Mouse (Mus musculus): ENCODE measurements around the gene Frmd4a. TPM values are rescaled to one million over a fixed set of nuclear protein-coding genes. Genes with fewer than 3 reads are reported as not detected.

Frmd4a gene
- polyA plus RNA-seq, 1 experiment = 29.6 TPM

GRCm38 (mm10) chr2:4593433-4593832 lies 575.9 kb downstream of the Frmd4a start:
- TF ChIP-seq GATA1 (IDR thresholded peaks at IDR 0.05; ENCODE audit: low read length) = no peak

DNA sequence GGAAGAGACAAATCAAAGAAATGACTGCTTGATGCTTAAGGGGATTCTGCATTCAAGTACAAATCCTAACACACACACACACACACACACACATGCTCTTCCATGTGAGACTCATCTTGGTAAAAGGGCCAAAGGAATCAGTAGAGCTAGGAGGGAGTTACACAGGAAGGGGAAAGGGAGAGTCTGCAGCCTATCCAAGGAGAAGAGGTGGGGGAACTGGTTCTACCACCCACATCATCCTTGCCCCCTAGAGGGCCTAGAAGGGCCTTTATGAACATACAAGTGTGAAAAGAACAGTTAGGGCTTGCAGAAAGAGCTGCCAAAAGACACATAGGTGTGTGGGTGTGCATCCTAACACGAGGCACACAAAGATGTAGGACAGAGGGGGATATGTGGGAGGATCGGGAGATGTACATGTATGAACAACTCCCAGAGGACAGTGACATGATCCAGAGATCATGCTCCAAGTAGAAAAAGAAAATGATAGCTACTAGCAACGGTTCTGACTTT lies 576.4 kb downstream of the Frmd4a start:
- TF ChIP-seq GATA1 (IDR thresholded peaks at IDR 0.05; ENCODE audit: low read length) = no peak

GRCm38 (mm10) chr2:4596992-4597391 lies 579.5 kb downstream of the Frmd4a start:
- TF ChIP-seq GATA1 (IDR thresholded peaks at IDR 0.05; ENCODE audit: low read length) = no peak

GRCm38 (mm10) chr2:4601034-4601890 lies 583.7 kb downstream of the Frmd4a start:
- TF ChIP-seq GATA1 (IDR thresholded peaks at IDR 0.05; ENCODE audit: low read length) = no peak

- no peak for TF ChIP-seq GATA1 (IDR thresholded peaks at IDR 0.05; ENCODE audit: low read length)
Measured at GRCm38 (mm10) chr2:4603361-4603945, 585.9 kb downstream of the Frmd4a start.

- no peak for TF ChIP-seq GATA1 (IDR thresholded peaks at IDR 0.05; ENCODE audit: low read length)
Measured at GRCm38 (mm10) chr2:4606559-4606958, 589.0 kb downstream of the Frmd4a start.

GRCm38 (mm10) chr2:4608253-4608652 lies 590.7 kb downstream of the Frmd4a start:
- no peak for TF ChIP-seq GATA1 (IDR thresholded peaks at IDR 0.05; ENCODE audit: low read length)

GRCm38 (mm10) chr2:4609433-4609832 lies 591.9 kb downstream of the Frmd4a start:
- TF ChIP-seq GATA1 (IDR thresholded peaks at IDR 0.05; ENCODE audit: low read length) = no peak

DNA sequence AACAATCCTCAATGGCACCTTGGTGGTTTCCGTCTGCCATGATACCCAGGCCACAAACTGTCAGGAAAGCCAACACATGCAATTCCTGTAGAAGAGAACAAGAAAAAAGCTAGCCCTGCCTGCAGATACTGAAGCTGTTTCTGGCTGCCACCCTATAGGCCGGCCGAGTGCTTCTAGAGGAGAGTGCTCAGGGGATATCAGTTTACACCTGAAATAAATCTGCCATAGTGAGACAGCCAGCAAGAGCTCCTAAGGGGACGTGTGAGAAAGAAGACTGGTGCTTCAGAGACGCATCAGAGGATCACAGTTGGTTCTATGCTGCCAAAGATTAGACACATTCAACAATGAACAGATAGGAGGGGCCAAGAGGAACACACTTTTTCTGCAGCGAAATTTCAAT lies 593.8 kb downstream of the Frmd4a start:
- no peak for TF ChIP-seq GATA1 (IDR thresholded peaks at IDR 0.05; ENCODE audit: low read length)

GRCm38 (mm10) chr2:4611704-4612103 lies 594.2 kb downstream of the Frmd4a start:
- no peak for TF ChIP-seq GATA1 (IDR thresholded peaks at IDR 0.05; ENCODE audit: low read length)

DNA sequence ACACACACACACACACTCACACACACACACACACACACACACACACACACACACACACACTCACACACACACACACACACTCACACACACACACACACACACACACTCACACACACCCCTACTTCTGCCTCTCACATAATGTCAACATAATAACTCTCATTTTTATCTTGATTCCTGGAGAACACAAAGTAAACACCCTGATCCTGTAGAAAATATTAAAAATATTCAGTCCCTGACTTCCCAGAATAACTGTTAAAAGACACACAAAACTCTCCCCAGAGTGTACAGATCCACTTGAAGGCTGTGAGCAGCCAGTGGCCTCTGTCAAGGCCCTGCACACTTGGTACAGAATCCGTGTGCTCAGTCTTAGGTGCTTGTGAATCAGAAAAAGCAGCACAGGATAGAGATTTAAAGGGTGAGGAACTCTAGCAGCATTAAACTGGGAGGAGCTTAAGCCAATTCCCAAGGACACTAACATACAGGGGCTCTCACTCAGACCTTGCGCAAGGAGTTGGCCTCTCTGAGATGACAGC lies 597.6 kb downstream of the Frmd4a start:
- no peak for TF ChIP-seq GATA1 (IDR thresholded peaks at IDR 0.05; ENCODE audit: low read length)

DNA sequence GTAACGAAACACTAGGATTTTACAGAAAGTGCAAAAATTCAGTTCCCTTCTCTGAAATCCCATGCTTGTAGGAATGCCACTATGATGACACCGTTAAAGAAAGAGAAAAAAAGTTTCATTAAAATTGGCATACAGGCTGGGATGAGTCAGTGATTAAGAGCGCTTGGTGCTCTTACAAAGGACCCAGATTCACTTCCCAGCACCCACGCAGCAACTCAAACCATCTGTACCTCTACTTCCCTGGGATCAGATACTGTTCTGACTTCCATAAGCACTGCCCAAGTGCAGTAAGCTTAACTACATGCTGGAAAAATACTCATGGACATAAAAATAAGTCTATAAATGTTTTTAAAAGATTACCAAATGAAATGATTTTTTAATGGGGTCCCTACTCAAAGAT lies 599.5 kb downstream of the Frmd4a start:
- TF ChIP-seq GATA1 (IDR thresholded peaks at IDR 0.05; ENCODE audit: low read length) = no peak

- TF ChIP-seq GATA1 (IDR thresholded peaks at IDR 0.05; ENCODE audit: low read length) = no peak
Measured at GRCm38 (mm10) chr2:4619893-4620593, 602.5 kb downstream of the Frmd4a start.

GRCm38 (mm10) chr2:4620640-4621401 lies 603.3 kb downstream of the Frmd4a start:
- TF ChIP-seq GATA1 (IDR thresholded peaks at IDR 0.05; ENCODE audit: low read length) = no peak

DNA sequence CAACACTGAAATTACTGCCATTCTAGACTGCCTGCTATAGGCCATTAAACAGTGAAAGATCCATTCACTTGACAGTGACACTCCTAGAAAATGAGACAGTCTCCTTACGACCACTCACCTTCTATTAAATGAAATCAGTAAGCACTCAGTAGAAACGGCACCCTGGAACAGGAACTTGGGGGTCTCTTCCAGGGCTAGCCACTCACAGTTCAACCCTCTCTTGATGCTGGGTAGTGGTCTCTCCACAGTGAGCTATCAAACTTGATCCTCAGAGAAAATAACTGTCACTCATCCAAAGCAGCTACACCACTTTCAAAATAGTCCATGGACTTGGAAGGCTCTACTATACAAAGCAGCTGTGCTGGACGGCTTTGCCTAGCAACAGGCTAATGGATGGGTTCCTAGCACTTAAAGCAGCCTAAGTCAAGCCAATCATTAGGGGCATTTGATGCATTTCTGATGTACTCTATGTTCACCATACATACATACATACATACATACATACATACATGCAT lies 604.0 kb downstream of the Frmd4a start:
- TF ChIP-seq GATA1 (IDR thresholded peaks at IDR 0.05; ENCODE audit: low read length) = no peak
